Comparison of ENCODE assay signal across 10 mouse cellular contexts in the genomic region with DNA sequence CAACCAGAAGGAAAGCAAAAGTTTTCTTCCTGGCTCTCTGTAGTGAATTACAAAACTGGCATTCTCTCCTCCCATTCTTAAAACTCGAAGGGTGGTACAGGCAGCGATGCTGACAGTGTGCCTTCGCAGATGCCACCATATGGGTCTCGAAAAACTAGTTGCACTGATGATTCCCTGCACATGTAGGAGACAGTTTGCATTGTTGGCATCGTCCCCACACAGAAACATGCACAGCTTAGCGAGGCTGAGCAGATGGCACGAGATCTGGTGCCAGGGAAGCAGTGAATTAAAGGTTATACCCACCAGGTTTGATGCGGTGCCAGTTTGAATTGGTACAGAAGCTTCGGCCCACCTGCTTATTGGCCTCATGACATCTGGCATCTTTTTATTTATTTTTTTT.
A peak's percentile ranks its signal among the peaks of the same experiment; 100 is the strongest.
DNase-seq lines count a peak whose midpoint lies in the region; ATAC-seq lines count a peak whose summit lies in the region.
"Had no signal": no experiment of that assay in that cellular context is flagged by ENCODE, and none has a peak within 500 bp of the region (broad histone marks: within the 10 kb centered on the region; RNA-seq: fewer than 3 reads in every experiment).

No protein-coding gene starts in this region.

- H3K4me1 ChIP-seq in forebrain, embryonic 12.5 days = no peaks in the 10 kb centered on the region
- H3K4me1 ChIP-seq in forebrain, embryonic 10.5 days = no peaks in the 10 kb centered on the region
- H3K4me1 ChIP-seq: embryonic facial prominence, embryonic 12.5 days had no signal

- H3K36me3 ChIP-seq in forebrain, embryonic 12.5 days (replicated peaks) = no peaks in the 10 kb centered on the region
- no peaks in the 10 kb centered on the region for H3K36me3 ChIP-seq in forebrain, embryonic 10.5 days (replicated peaks)
- H3K36me3 ChIP-seq: embryonic facial prominence, embryonic 12.5 days had no signal

- DNase-seq in forebrain, embryonic 10.5 days (ENCODE audit: extremely low spot score, low spot score) = no peak
- DNase-seq in frontal cortex, adult 2 months (ENCODE audit: extremely low spot score in 1 of 2, low spot score in 1 of 2) = peak; percentile 84 to 93
- peak; percentile 71 to 96 for DNase-seq in left cerebral cortex, adult 9 months (ENCODE audit: low spot score in 2 of 2)
- DNase-seq in right cerebral cortex, postnatal 14 days = peak; percentile 85
- no peak for DNase-seq in gastrocnemius, postnatal 14 days
- no peak for DNase-seq in adipocyte (ENCODE audit: low spot score)
- no peak for DNase-seq in thymus, adult 18-20 months
- DNase-seq: lung, embryonic 14.5 days had no signal

- intact Hi-C loops in gastrocnemius, postnatal 14 days (cut with DNase I; ENCODE audit: low total_unique reads) = no loop called here

- H3K9me3 ChIP-seq in forebrain, embryonic 12.5 days = no peaks in the 10 kb centered on the region
- H3K9me3 ChIP-seq in forebrain, embryonic 10.5 days = no peaks in the 10 kb centered on the region
- H3K9me3 ChIP-seq: embryonic facial prominence, embryonic 12.5 days had no signal

- 75% methylated on average over 9 of the region's 9 CpGs for WGBS in forebrain, embryonic 12.5 days
- WGBS in forebrain, embryonic 10.5 days = 91% methylated on average over 9 of the region's 9 CpGs

- H3K4me3 ChIP-seq in forebrain, embryonic 12.5 days (replicated peaks) = no peak overlapping the region
- no peak overlapping the region for H3K4me3 ChIP-seq in forebrain, embryonic 10.5 days
- H3K4me3 ChIP-seq: embryonic facial prominence, embryonic 12.5 days had no signal

- H3K4me2 ChIP-seq in forebrain, embryonic 12.5 days = no peak overlapping the region
- H3K4me2 ChIP-seq: embryonic facial prominence, embryonic 12.5 days; lung, embryonic 14.5 days had no signal

- no peaks in the 10 kb centered on the region for H3K27me3 ChIP-seq in forebrain, embryonic 12.5 days
- H3K27me3 ChIP-seq in forebrain, embryonic 10.5 days (ENCODE audit: poor library complexity, severe bottlenecking) = no peaks in the 10 kb centered on the region
- H3K27me3 ChIP-seq: embryonic facial prominence, embryonic 12.5 days had no signal

- H3K27ac ChIP-seq in forebrain, embryonic 12.5 days = no peak overlapping the region
- no peak overlapping the region for H3K27ac ChIP-seq in forebrain, embryonic 10.5 days
- H3K27ac ChIP-seq: embryonic facial prominence, embryonic 12.5 days had no signal

- no peak overlapping the region for H3K9ac ChIP-seq in forebrain, embryonic 12.5 days
- H3K9ac ChIP-seq: embryonic facial prominence, embryonic 12.5 days; lung, embryonic 14.5 days had no signal

- peak; percentile 63; the same call in 1 of the 2 replicates for ATAC-seq in forebrain, embryonic 12.5 days (ENCODE audit: low FRiP score)

Comparison
In these comparisons a context has a peak if more than half of its experiments do, and no peak if none do; other contexts are left out.
1. DNase-seq: peak in frontal cortex, adult 2 months (2 of 2), left cerebral cortex, adult 9 months (2 of 2) and right cerebral cortex, postnatal 14 days (single experiment); none in forebrain, embryonic 10.5 days (single experiment), gastrocnemius, postnatal 14 days (single experiment), adipocyte (single experiment) and thymus, adult 18-20 months (0 of 2).